Mouse (Mus musculus) cerebellum, adult 2 months (tissue): ENCODE results near the gene Dnajc8. TPM values are rescaled to one million over a fixed set of nuclear protein-coding genes. Genes with fewer than 3 reads are reported as not detected.

ENCODE experiments used
- DNase-seq, 2 experiments: peaks; one replicate each; pipeline ENCODE4 v3.0.0; 2021
- H3K27ac ChIP-seq: fragments of 200-500 bp; 2 replicates; pipeline ENCODE4 v1.5.1; 2012; ENCODE audit warnings: low read length, control low read depth, inconsistent platforms; ENCODE audit not compliant: insufficient read depth
- H3K27me3 ChIP-seq: fragments of 200-500 bp; 2 replicates; pipeline ENCODE4 v1.6.1; 2012; ENCODE audit warnings: inconsistent platforms, mild to moderate bottlenecking, low read length, moderate library complexity; ENCODE audit not compliant: control insufficient read depth, insufficient read depth
- H3K4me1 ChIP-seq: fragments of 200-500 bp; 2 replicates; pipeline ENCODE4 v1.6.1; 2011; ENCODE audit warnings: low read length; ENCODE audit not compliant: control insufficient read depth, insufficient read depth
- H3K4me3 ChIP-seq: fragments of 200-500 bp; replicated peaks from 2 replicates; pipeline ENCODE3; 2011; ENCODE audit warnings: mild to moderate bottlenecking, low read depth, low read length, control low read depth; ENCODE audit not compliant: insufficient read depth
- CTCF ChIP-seq: fragments of 200-500 bp; IDR thresholded peaks from 2 replicates; pipeline ENCODE4 v1.5.1; 2011; ENCODE audit warnings: low read depth, mild to moderate bottlenecking, control low read depth, low read length, moderate library complexity, borderline replicate concordance; ENCODE audit not compliant: insufficient read depth
- POLR2A ChIP-seq: fragments of 200-500 bp; IDR thresholded peaks from 2 replicates; pipeline ENCODE4 v1.6.1; 2011; ENCODE audit warnings: low read length, control low read depth, borderline replicate concordance; ENCODE audit not compliant: insufficient read depth
- WGBS: fragments of 180-500 bp; shearing (Covaris S2); methylation state at CpG from one replicate; pipeline ENCODE4 v1.1.7; 2018; 5-methylcytosine and 5-hydroxymethylcytosine counted together
- polyA plus RNA-seq: library from polyadenylated mRNA; depleted of rRNA; stranded (reverse); fragments of >200 nt; gene quantifications from 2 replicates; pipeline ENCODE4 v1.2.3, GENCODE M21; 2012

Dnajc8 gene
- polyA plus RNA-seq, 1 experiment = 116 TPM

GRCm38 (mm10) chr4:132563261-132563660 lies 27.9 kb downstream of the Dnajc8 start:
- TF ChIP-seq POLR2A = no peak
- no peak for TF ChIP-seq CTCF

GRCm38 (mm10) chr4:132563965-132564364 lies 28.6 kb downstream of the Dnajc8 start, which contains the start of gene Ptafr:
Ptafr (plus strand) TSS chr4:132564067.
- Histone ChIP-seq H3K27me3 (no peaks in the 10 kb centered on the region), H3K4me3 (no peak within 1 kb of the TSS), H3K4me1 (no peaks in the 10 kb centered on the region), H3K27ac (no peak within 1 kb of the TSS)
- no peak for DNase-seq
- TF ChIP-seq CTCF = no peak
- TF ChIP-seq POLR2A = no peak
- WGBS = 25% methylated on average over 4 of the region's 4 CpGs

More at GRCm38 (mm10) chr4:132563261-132563660, 27.9 kb downstream of the Dnajc8 start:
- H3K4me3 ChIP-seq = no peak overlapping the region
- no peak overlapping the region for H3K27ac ChIP-seq
- 66% methylated on average over 3 of the region's 3 CpGs for WGBS
- no peaks in the 10 kb centered on the region for H3K27me3 ChIP-seq
- no peaks in the 10 kb centered on the region for H3K4me1 ChIP-seq
- DNase-seq = no peak

DNA sequence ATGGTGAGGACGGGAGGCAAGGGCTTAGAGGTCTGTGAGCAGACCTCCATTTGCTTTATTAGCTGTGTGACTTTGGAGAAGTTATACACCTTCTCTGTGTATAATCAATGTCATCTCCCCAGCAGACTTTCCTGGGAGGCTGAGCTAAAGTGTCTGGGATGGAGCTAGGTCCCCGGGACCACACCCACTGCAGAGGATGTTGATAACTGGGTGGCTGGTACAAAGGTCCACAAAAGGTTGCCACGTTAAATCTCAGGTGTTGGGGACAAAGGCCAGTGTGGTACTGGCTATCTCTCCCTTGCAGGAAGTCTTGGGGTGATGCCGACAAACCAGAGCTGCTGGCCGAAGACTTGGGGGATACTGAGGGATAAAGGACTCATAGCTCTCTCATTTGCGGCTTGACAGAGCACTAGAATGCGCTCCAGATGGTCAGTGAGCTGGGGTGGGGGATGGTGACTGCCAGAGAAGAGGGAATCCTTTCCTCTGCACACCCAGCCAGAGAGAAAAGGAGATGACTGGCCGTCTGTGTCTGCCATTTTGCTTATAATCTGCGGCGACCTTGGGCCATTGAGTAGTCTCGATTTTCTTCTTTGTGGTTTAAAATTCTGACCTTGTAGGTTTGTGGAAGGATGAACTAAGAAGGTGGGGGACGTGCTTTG lies 29.9 kb downstream of the Dnajc8 start:
- Histone ChIP-seq H3K27ac (no peak overlapping the region), H3K4me1 (no peaks in the 10 kb centered on the region), H3K27me3 (no peaks in the 10 kb centered on the region), H3K4me3 (no peak overlapping the region)
- WGBS = 64% methylated on average over 12 of the region's 12 CpGs
- DNase-seq = peak in 1 of 2 experiments; percentile 11
- TF ChIP-seq CTCF = no peak
- TF ChIP-seq POLR2A = no peak

- Histone ChIP-seq H3K27me3 (no peaks in the 10 kb centered on the region), H3K4me3 (no peak overlapping the region), H3K4me1 (no peaks in the 10 kb centered on the region), H3K27ac (no peak overlapping the region)
- 33% methylated on average over 9 of the region's 9 CpGs for WGBS
- TF ChIP-seq POLR2A (no peak), CTCF (no peak)
- peak in 1 of 2 experiments; percentile 7 for DNase-seq
Observed at GRCm38 (mm10) chr4:132567361-132567779, 32.0 kb downstream of the Dnajc8 start.

- no peak overlapping the region for H3K4me3 ChIP-seq
- no peaks in the 10 kb centered on the region for H3K4me1 ChIP-seq
- no peaks in the 10 kb centered on the region for H3K27me3 ChIP-seq
- no peak for DNase-seq
- no peak for TF ChIP-seq POLR2A
- TF ChIP-seq CTCF = no peak
- no peak overlapping the region for H3K27ac ChIP-seq
- 87% methylated on average over 5 of the region's 5 CpGs for WGBS
Observed at GRCm38 (mm10) chr4:132569115-132569514, 33.8 kb downstream of the Dnajc8 start.

GRCm38 (mm10) chr4:132571190-132571589 lies 35.8 kb downstream of the Dnajc8 start:
- TF ChIP-seq CTCF = no peak
- no peak for TF ChIP-seq POLR2A
- DNase-seq = no peak
- H3K4me3 ChIP-seq = no peak overlapping the region
- no peaks in the 10 kb centered on the region for H3K27me3 ChIP-seq
- H3K4me1 ChIP-seq = no peaks in the 10 kb centered on the region
- H3K27ac ChIP-seq = no peak overlapping the region
- WGBS = 84% methylated on average over 9 of the region's 9 CpGs

DNA sequence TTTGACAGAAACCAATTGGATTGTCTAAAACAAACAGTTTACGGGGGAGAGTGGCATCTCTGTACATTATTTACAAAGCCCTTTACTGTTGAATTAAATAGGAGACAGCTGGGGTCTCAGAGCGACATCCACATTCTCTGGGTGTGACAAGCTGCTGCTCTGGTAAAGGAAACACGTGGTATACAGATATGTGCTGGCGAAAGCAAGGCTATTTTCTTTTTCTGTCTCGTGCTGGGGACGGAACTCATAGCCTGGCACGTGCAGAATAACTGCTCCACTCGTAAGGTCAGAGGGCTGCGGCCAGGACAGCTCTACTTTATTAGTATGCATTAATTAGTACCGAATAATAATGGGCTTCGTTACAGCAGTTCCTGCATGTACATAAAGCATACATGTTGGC lies 38.0 kb downstream of the Dnajc8 start:
- Histone ChIP-seq H3K27me3 (no peaks in the 10 kb centered on the region), H3K27ac (no peak overlapping the region), H3K4me1 (no peaks in the 10 kb centered on the region), H3K4me3 (no peak overlapping the region)
- no peak for DNase-seq
- 61% methylated on average over 11 of the region's 11 CpGs for WGBS
- TF ChIP-seq POLR2A = no peak
- TF ChIP-seq CTCF = no peak

- H3K4me3 ChIP-seq = no peak overlapping the region
- DNase-seq = no peak
- no peaks in the 10 kb centered on the region for H3K4me1 ChIP-seq
- H3K27ac ChIP-seq = no peak overlapping the region
- TF ChIP-seq CTCF (no peak), POLR2A (no peak)
- WGBS = 89% methylated on average over 1 of the region's 1 CpGs
- H3K27me3 ChIP-seq = no peaks in the 10 kb centered on the region
Observed at GRCm38 (mm10) chr4:132574809-132575347, 39.5 kb downstream of the Dnajc8 start.
